ENCODE assay signal across 28 mouse cellular contexts in genomic region chr6:65351622-65352021, GRCm38 (mm10). TPM values are rescaled to one million over a fixed set of nuclear protein-coding genes. Genes with fewer than 3 reads are reported as not detected.
DNase-seq lines count a peak whose midpoint lies in the region; ATAC-seq and TF ChIP-seq lines count a peak whose summit lies in the region.
"Had no signal": no experiment of that assay in that cellular context is flagged by ENCODE, and none has a peak within 500 bp of the region (broad histone marks: within the 10 kb centered on the region; RNA-seq: fewer than 3 reads in every experiment).

No protein-coding gene starts in this region.

- H3K9me3 ChIP-seq in forebrain, embryonic 14.5 days (replicated peaks; ENCODE audit: control insufficient read depth, low read length): no peaks in the 10 kb centered on the region
- no peaks in the 10 kb centered on the region for H3K9me3 ChIP-seq in forebrain, embryonic 16.5 days (ENCODE audit: control insufficient read depth, low read length)
- H3K9me3 ChIP-seq in midbrain, postnatal 0 days (ENCODE audit: low read length): no peaks in the 10 kb centered on the region
- no peaks in the 10 kb centered on the region for H3K9me3 ChIP-seq in midbrain, embryonic 15.5 days
- no peaks in the 10 kb centered on the region for H3K9me3 ChIP-seq in hindbrain, embryonic 13.5 days
- H3K9me3 ChIP-seq: embryonic facial prominence, embryonic 15.5 days; forebrain, embryonic 15.5 days; heart, embryonic 15.5 days; intestine, embryonic 15.5 days; limb, embryonic 10.5 days; liver, embryonic 15.5 days; neural tube, embryonic 13.5 days had no signal

- no peak overlapping the region for H3K9ac ChIP-seq in forebrain, embryonic 14.5 days (ENCODE audit: low read length)
- H3K9ac ChIP-seq in forebrain, embryonic 16.5 days (replicated peaks; ENCODE audit: low read depth, low read length): no peak overlapping the region
- H3K9ac ChIP-seq in midbrain, postnatal 0 days (replicated peaks; ENCODE audit: low read length, poor library complexity, severe bottlenecking): no peak overlapping the region
- H3K9ac ChIP-seq in midbrain, embryonic 15.5 days: no peak overlapping the region
- no peak overlapping the region for H3K9ac ChIP-seq in hindbrain, embryonic 13.5 days
- H3K9ac ChIP-seq: embryonic facial prominence, embryonic 15.5 days; forebrain, embryonic 15.5 days; heart, embryonic 15.5 days; intestine, embryonic 15.5 days; liver, embryonic 15.5 days; neural tube, embryonic 13.5 days had no signal

- no peak overlapping the region for H3K4me2 ChIP-seq in forebrain, embryonic 14.5 days (ENCODE audit: low read length)
- no peak overlapping the region for H3K4me2 ChIP-seq in forebrain, embryonic 16.5 days (ENCODE audit: low read length)
- no peak overlapping the region for H3K4me2 ChIP-seq in midbrain, postnatal 0 days (ENCODE audit: low read depth, low read length, poor library complexity, severe bottlenecking)
- no peak overlapping the region for H3K4me2 ChIP-seq in midbrain, embryonic 15.5 days
- H3K4me2 ChIP-seq in hindbrain, embryonic 13.5 days: no peak overlapping the region
- H3K4me2 ChIP-seq: embryonic facial prominence, embryonic 15.5 days; forebrain, embryonic 15.5 days; heart, embryonic 15.5 days; intestine, embryonic 15.5 days; liver, embryonic 15.5 days; neural tube, embryonic 13.5 days had no signal

- 83% methylated on average over 4 of the region's 4 CpGs for WGBS in forebrain, embryonic 14.5 days
- WGBS in forebrain, embryonic 16.5 days: 76% methylated on average over 4 of the region's 4 CpGs
- 59% methylated on average over 4 of the region's 4 CpGs for WGBS in midbrain, postnatal 0 days
- WGBS in midbrain, embryonic 15.5 days: 56% methylated on average over 4 of the region's 4 CpGs
- 54% methylated on average over 4 of the region's 4 CpGs for WGBS in hindbrain, embryonic 13.5 days
- WGBS in lung, adult 2 months: 73% methylated on average over 4 of the region's 4 CpGs

- no peak overlapping the region for H3K27ac ChIP-seq in forebrain, embryonic 14.5 days (ENCODE audit: low read depth, low read length)
- no peak overlapping the region for H3K27ac ChIP-seq in forebrain, embryonic 16.5 days (ENCODE audit: low read length)
- H3K27ac ChIP-seq in midbrain, postnatal 0 days (ENCODE audit: low read depth, low read length): no peak overlapping the region
- H3K27ac ChIP-seq in midbrain, embryonic 15.5 days: no peak overlapping the region
- no peak overlapping the region for H3K27ac ChIP-seq in hindbrain, embryonic 13.5 days
- H3K27ac ChIP-seq: embryonic facial prominence, embryonic 15.5 days; forebrain, embryonic 15.5 days; heart, embryonic 15.5 days; intestine, embryonic 15.5 days; limb, embryonic 10.5 days; liver, embryonic 15.5 days; macrophage; neural tube, embryonic 13.5 days had no signal

- H3K4me3 ChIP-seq in forebrain, embryonic 14.5 days (ENCODE audit: low read depth, low read length): no peak overlapping the region
- no peak overlapping the region for H3K4me3 ChIP-seq in forebrain, embryonic 16.5 days (replicated peaks; ENCODE audit: low read length)
- no peak overlapping the region for H3K4me3 ChIP-seq in midbrain, postnatal 0 days (ENCODE audit: low read depth, low read length)
- H3K4me3 ChIP-seq in midbrain, embryonic 15.5 days: no peak overlapping the region
- no peak overlapping the region for H3K4me3 ChIP-seq in hindbrain, embryonic 13.5 days
- H3K4me3 ChIP-seq in lung, adult 2 months (replicated peaks; ENCODE audit: extremely low read depth, low read depth, low read length): no peak overlapping the region
- H3K4me3 ChIP-seq: embryonic facial prominence, embryonic 15.5 days; forebrain, embryonic 15.5 days; heart, embryonic 15.5 days; intestine, embryonic 15.5 days; limb, embryonic 10.5 days; liver, embryonic 15.5 days; neural tube, embryonic 13.5 days had no signal

- no peaks in the 10 kb centered on the region for H3K36me3 ChIP-seq in forebrain, embryonic 14.5 days (ENCODE audit: control insufficient read depth, insufficient read depth, low read length)
- no peaks in the 10 kb centered on the region for H3K36me3 ChIP-seq in forebrain, embryonic 16.5 days (ENCODE audit: control insufficient read depth, insufficient read depth)
- H3K36me3 ChIP-seq in midbrain, postnatal 0 days (ENCODE audit: insufficient read depth, low read length): no peaks in the 10 kb centered on the region
- H3K36me3 ChIP-seq in midbrain, embryonic 15.5 days (replicated peaks): no peaks in the 10 kb centered on the region
- H3K36me3 ChIP-seq in hindbrain, embryonic 13.5 days: no peaks in the 10 kb centered on the region
- H3K36me3 ChIP-seq: embryonic facial prominence, embryonic 15.5 days; forebrain, embryonic 15.5 days; heart, embryonic 15.5 days; intestine, embryonic 15.5 days; limb, embryonic 10.5 days; liver, embryonic 15.5 days; neural tube, embryonic 13.5 days had no signal

- H3K4me1 ChIP-seq in forebrain, embryonic 14.5 days (ENCODE audit: control insufficient read depth, insufficient read depth, low read length): no peaks in the 10 kb centered on the region
- no peaks in the 10 kb centered on the region for H3K4me1 ChIP-seq in forebrain, embryonic 16.5 days (replicated peaks; ENCODE audit: control insufficient read depth, insufficient read depth, low read length)
- H3K4me1 ChIP-seq in midbrain, postnatal 0 days (ENCODE audit: insufficient read depth, low read length): no peaks in the 10 kb centered on the region
- no peaks in the 10 kb centered on the region for H3K4me1 ChIP-seq in midbrain, embryonic 15.5 days
- H3K4me1 ChIP-seq in hindbrain, embryonic 13.5 days (replicated peaks): peaks cover 6% of the 10 kb centered on the region
- no peaks in the 10 kb centered on the region for H3K4me1 ChIP-seq in lung, adult 2 months (ENCODE audit: control insufficient read depth, insufficient read depth, low read length)
- H3K4me1 ChIP-seq: embryonic facial prominence, embryonic 15.5 days; forebrain, embryonic 15.5 days; heart, embryonic 15.5 days; intestine, embryonic 15.5 days; limb, embryonic 10.5 days; liver, embryonic 15.5 days had no signal

- TF ChIP-seq CTCF in midbrain, postnatal 0 days (IDR thresholded peaks at IDR 0.05): peak; percentile 32
- TF ChIP-seq CTCF in lung, adult 2 months (IDR thresholded peaks at IDR 0.05; ENCODE audit: insufficient read depth, low read length): no peak

- no peak for ATAC-seq in forebrain, embryonic 14.5 days
- no peak for ATAC-seq in forebrain, embryonic 16.5 days
- ATAC-seq in midbrain, postnatal 0 days (ENCODE audit: low FRiP score): no peak
- no peak; the same call in 1 of the 2 replicates for ATAC-seq in midbrain, embryonic 15.5 days (replicated peaks)
- peak; percentile 52; the same call in 1 of the 2 replicates for ATAC-seq in hindbrain, embryonic 13.5 days (ENCODE audit: low FRiP score)
- ATAC-seq: activated CD4-positive, CD25-positive, alpha-beta regulatory T cell, adult 4 months; forebrain, embryonic 15.5 days; intestine, embryonic 15.5 days; lung, postnatal 0 days had no signal

- peak; percentile 11 for DNase-seq in forebrain, embryonic 14.5 days (ENCODE audit: low spot score)
- DNase-seq in midbrain, postnatal 0 days (ENCODE audit: low spot score): peak; percentile 63
- DNase-seq in lung, adult 2 months: no peak
- no peak for DNase-seq in urinary bladder, postnatal 25 days (ENCODE audit: low spot score)
- DNase-seq: cerebellum, adult 8-10 months; heart, postnatal 4 days; kidney, adult 9 months; kidney, postnatal 14 days; liver had no signal

- no peaks in the 10 kb centered on the region for H3K27me3 ChIP-seq in forebrain, embryonic 14.5 days (replicated peaks; ENCODE audit: control insufficient read depth, insufficient read depth, low read length)
- no peaks in the 10 kb centered on the region for H3K27me3 ChIP-seq in forebrain, embryonic 16.5 days (replicated peaks; ENCODE audit: control insufficient read depth, insufficient read depth, low read length)
- no peaks in the 10 kb centered on the region for H3K27me3 ChIP-seq in midbrain, postnatal 0 days (ENCODE audit: insufficient read depth, low read length)
- no peaks in the 10 kb centered on the region for H3K27me3 ChIP-seq in midbrain, embryonic 15.5 days (replicated peaks)
- no peaks in the 10 kb centered on the region for H3K27me3 ChIP-seq in hindbrain, embryonic 13.5 days
- H3K27me3 ChIP-seq: embryonic facial prominence, embryonic 15.5 days; forebrain, embryonic 15.5 days; heart, embryonic 15.5 days; intestine, embryonic 15.5 days; liver, embryonic 15.5 days; neural tube, embryonic 13.5 days had no signal

- TF ChIP-seq POLR2A in lung, adult 2 months (IDR thresholded peaks at IDR 0.05; ENCODE audit: borderline replicate concordance, extremely low read depth, low read depth, low read length): no peak

RNA-seq across cellular contexts. Expression of gene C130060K24Rik, which starts 29.3 kb away (rescaled TPM):
- 0.81 and 1.3 TPM in 2 replicates for polyA plus RNA-seq in forebrain, embryonic 14.5 days (2014; fragmentation: Nextera tagmentation; extraction: Ambion mirVana)
- 0.53 and 0.84 TPM in 2 replicates for polyA plus RNA-seq in forebrain, embryonic 16.5 days (2015; fragmentation: Nextera tagmentation; extraction: Ambion mirVana)
- 1.6 and 5.3 TPM in 2 replicates for total RNA-seq in midbrain, postnatal 0 days (2014; rRNA removed)
- 1.4 and 1.8 TPM in 2 replicates for polyA plus RNA-seq in midbrain, postnatal 0 days (2015; fragmentation: Nextera tagmentation; extraction: Ambion mirVana)
- polyA plus RNA-seq in midbrain, embryonic 15.5 days (2015; fragmentation: Nextera tagmentation; extraction: Ambion mirVana): 1.5 and 1.6 TPM in 2 replicates
- polyA plus RNA-seq in hindbrain, embryonic 13.5 days (2015; fragmentation: Nextera tagmentation; extraction: Ambion mirVana): 1.3 and 1.7 TPM in 2 replicates
- polyA plus RNA-seq in lung, adult 2 months (2012; rRNA removed): not detected in 2 replicates
- total RNA-seq: common myeloid progenitor, adult 5-6 weeks; gastrocnemius, postnatal 4 days; heart, postnatal 4 days had no signal
- polyA plus RNA-seq: activated CD4-positive, CD25-positive, alpha-beta regulatory T cell, adult 4 months; C2C12; heart, embryonic 15.5 days; intestine, embryonic 15.5 days; liver, embryonic 15.5 days; lung, postnatal 0 days; macrophage; spleen, adult 2 months; testis, adult 2 months; urinary bladder, adult 2 months had no signal

Comparison
In these comparisons a context has a peak if more than half of its experiments do, and no peak if none do; other contexts are left out.
1. DNase-seq: peak in forebrain, embryonic 14.5 days (single experiment) and midbrain, postnatal 0 days (single experiment); none in lung, adult 2 months (single experiment) and urinary bladder, postnatal 25 days (single experiment).